Mouse (Mus musculus): ENCODE measurements around the gene Gtf3c5. TPM values are rescaled to one million over a fixed set of nuclear protein-coding genes. Genes with fewer than 3 reads are reported as not detected.
A peak's percentile ranks its signal among the peaks of the same experiment; 100 is the strongest.

The Gtf3c5 gene
- total RNA-seq, 1 experiment from 2014 or later, result 31.2 TPM

DNA sequence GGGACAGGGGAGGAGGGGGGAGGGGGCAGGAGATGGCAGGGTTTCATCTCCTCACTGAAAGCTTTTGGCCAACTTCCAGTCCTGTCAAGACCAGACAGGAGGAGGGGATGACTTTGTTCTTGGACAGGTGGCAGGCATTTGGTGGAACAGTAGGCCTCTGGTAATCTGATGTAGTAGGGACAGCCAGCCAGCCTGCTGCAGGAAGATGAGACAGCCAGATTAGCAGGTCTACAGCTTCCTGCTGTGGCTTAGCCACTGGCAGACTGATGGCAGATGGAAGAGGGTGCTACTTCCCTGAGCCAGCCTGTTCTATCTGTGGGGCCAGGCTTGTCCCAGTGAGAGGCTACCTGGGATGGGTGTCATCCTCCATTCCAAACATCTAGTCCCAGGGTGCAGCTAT, 37.6 kb downstream of the Gtf3c5 start:
- 0 out of 4 replicates have a peak, but pooled peaks of 1 of the 2 experiments have one; percentile 15 for ATAC-seq (replicated peaks in 1 of 2; ENCODE audit: insufficient read depth in 1 of 2, low FRiP score in 2 of 2, low TSS enrichment in 1 of 2, low read depth in 1 of 2, poor library complexity in 2 of 2, severe bottlenecking in 2 of 2)

GRCm38 (mm10) chr2:28543894-28544293, 39.7 kb downstream of the Gtf3c5 start:
- ATAC-seq (replicated peaks in 1 of 2; ENCODE audit: insufficient read depth in 1 of 2, low FRiP score in 2 of 2, low TSS enrichment in 1 of 2, low read depth in 1 of 2, poor library complexity in 2 of 2, severe bottlenecking in 2 of 2), result no peak

GRCm38 (mm10) chr2:28540587-28541227, 42.8 kb downstream of the Gtf3c5 start:
- no peak for ATAC-seq (replicated peaks in 1 of 2; ENCODE audit: insufficient read depth in 1 of 2, low FRiP score in 2 of 2, low TSS enrichment in 1 of 2, low read depth in 1 of 2, poor library complexity in 2 of 2, severe bottlenecking in 2 of 2)

DNA sequence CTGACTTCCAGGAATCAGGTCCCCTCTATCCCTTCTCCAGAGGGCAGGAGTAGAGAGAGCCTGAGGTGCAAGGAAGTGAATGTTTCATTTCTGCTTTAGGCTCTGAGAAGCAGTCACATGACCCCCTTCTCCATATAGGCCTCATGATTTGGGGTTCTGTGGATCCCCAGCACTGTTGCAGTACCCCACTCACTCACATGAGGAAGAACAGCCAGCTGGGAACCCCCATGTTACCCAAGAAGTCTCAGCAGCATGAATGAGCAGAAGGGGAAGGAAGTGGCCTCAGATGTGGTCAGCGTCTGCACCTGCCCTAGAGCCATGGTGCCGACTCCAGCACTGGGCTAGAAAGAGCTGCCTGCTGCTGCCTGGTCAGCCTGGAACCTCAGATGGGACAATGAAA, 43.6 kb downstream of the Gtf3c5 start:
- ATAC-seq (replicated peaks in 1 of 2; ENCODE audit: insufficient read depth in 1 of 2, low FRiP score in 2 of 2, low TSS enrichment in 1 of 2, low read depth in 1 of 2, poor library complexity in 2 of 2, severe bottlenecking in 2 of 2), result peak; percentile 93 to 96

DNA sequence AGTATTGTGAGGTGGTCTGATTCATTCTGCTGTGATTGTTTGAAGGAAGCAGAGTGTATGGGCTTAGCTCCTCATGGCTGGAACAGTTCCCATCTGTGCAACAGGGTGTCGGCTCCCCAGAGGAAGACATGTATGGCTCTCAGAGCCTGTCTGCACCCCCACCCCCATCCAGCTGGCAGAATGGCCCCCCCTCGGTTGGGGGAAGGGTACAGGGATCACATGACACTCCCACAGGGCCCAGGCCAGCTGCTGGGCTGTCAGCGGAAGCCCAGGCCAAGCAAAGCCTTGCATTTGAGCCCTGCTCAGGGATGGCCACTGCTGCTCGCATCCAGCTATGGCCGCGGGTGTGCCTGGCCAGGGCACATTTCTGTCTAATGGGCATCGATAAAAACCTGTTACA, 44.3 kb downstream of the Gtf3c5 start:
- ATAC-seq (replicated peaks in 1 of 2; ENCODE audit: insufficient read depth in 1 of 2, low FRiP score in 2 of 2, low TSS enrichment in 1 of 2, low read depth in 1 of 2, poor library complexity in 2 of 2, severe bottlenecking in 2 of 2), result no peak

DNA sequence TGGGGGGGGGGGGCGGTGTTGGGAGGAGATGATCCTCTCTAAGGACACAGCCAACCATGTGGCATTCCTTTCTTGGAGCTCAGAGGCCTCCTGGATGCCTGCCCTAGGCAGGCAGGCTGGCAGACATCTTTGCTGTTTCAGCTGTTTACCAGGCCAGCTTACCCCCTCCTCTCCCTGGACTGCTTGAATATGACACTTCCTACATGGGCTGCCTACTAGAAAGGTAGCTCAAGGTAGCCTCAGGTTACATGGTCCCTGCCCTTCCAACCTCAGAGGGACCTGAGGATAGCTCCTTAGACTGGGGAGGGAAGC, 44.8 kb downstream of the Gtf3c5 start:
- ATAC-seq (replicated peaks in 1 of 2; ENCODE audit: insufficient read depth in 1 of 2, low FRiP score in 2 of 2, low TSS enrichment in 1 of 2, low read depth in 1 of 2, poor library complexity in 2 of 2, severe bottlenecking in 2 of 2), result no peak

DNA sequence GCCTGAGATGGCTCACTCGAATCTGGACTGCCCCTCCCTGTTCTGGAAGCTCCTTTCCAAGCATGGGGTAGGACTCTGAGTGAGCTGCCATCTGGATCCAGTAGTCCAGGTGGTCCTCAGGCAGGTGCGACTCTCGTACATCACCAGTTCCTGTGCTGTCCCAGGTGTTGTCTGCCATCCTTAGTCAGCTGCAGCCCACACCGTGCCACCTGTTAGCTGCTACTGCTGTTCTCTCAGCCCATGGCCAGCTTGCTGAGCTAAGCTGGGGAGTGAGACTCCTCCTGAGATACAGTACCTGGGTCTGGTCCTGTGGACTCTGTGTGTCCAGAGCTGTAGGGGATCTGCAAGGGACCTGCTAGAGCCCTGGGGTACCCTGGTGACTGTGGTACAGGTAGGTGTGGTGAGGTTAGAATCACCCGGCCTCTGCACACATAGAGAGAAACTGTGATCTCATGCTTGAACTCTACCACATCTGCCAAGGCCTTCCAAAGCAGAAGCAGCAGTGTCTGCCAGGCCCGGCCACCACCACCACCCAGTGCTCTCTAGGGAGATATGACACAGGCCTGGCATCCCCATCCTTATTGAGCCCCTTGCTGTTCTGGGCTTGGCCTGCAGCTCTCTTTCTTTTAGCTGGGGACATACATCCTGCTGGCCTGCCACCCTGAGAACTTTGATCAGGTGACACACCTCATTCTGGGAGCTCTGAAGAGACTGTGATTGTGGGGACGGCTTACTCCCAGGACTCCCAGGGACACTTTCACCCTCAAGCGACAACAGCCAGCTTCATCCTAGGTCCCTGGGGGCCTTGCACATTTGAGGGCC, 45.3 kb downstream of the Gtf3c5 start:
- ATAC-seq (replicated peaks in 1 of 2; ENCODE audit: insufficient read depth in 1 of 2, low FRiP score in 2 of 2, low TSS enrichment in 1 of 2, low read depth in 1 of 2, poor library complexity in 2 of 2, severe bottlenecking in 2 of 2), result no peak

GRCm38 (mm10) chr2:28537634-28537920, 46.0 kb downstream of the Gtf3c5 start:
- no peak for ATAC-seq (replicated peaks in 1 of 2; ENCODE audit: insufficient read depth in 1 of 2, low FRiP score in 2 of 2, low TSS enrichment in 1 of 2, low read depth in 1 of 2, poor library complexity in 2 of 2, severe bottlenecking in 2 of 2)

DNA sequence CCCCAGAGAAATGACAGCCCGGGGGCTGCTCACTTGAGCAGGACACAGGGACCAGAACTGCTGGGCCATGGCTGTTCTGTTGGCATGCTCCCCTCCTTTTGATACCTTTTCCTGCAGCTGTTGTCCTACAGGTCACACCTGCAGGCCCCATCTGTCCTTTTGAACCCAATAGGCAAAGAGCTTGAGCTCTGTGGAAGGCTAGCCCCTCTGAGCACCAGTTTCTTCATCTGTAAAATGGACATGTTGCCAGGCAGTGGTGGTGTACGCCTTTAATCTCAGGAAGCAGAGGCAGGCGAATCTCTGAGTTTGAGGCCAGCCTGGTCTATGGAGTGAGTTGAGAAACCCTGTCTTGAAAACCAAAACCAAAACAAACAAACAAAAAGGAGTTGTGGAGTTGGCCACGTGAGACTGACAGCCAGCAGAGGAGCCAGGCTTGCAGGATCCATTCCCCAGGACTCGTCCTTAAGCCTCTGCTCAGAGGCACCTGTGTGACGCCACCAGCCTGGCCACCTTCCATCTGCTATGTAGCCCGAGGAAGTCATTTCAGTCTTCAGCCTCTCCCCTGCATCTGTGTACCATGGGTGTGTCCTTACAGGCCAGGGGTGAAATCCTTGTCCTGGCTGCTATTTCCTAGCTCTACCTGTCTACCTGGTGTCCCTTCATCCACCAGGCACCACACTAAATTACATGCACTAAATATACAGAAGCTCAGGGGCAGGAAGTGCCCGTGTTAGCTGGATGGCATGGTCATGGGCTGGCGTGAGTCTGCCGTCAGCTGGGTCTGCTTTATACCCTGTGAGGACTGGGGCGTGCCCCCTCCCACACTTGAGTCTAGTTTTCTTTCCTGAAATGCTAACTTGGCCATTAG, 46.6 kb downstream of the Gtf3c5 start:
- no peak for ATAC-seq (replicated peaks in 1 of 2; ENCODE audit: insufficient read depth in 1 of 2, low FRiP score in 2 of 2, low TSS enrichment in 1 of 2, low read depth in 1 of 2, poor library complexity in 2 of 2, severe bottlenecking in 2 of 2)

GRCm38 (mm10) chr2:28536166-28536565, 47.4 kb downstream of the Gtf3c5 start:
- no peak for ATAC-seq (replicated peaks in 1 of 2; ENCODE audit: insufficient read depth in 1 of 2, low FRiP score in 2 of 2, low TSS enrichment in 1 of 2, low read depth in 1 of 2, poor library complexity in 2 of 2, severe bottlenecking in 2 of 2)

- ATAC-seq (replicated peaks in 1 of 2; ENCODE audit: insufficient read depth in 1 of 2, low FRiP score in 2 of 2, low TSS enrichment in 1 of 2, low read depth in 1 of 2, poor library complexity in 2 of 2, severe bottlenecking in 2 of 2), result no peak
These were observed 47.9 kb downstream of the Gtf3c5 start for GRCm38 (mm10) chr2:28535650-28536049.

- ATAC-seq (replicated peaks in 1 of 2; ENCODE audit: insufficient read depth in 1 of 2, low FRiP score in 2 of 2, low TSS enrichment in 1 of 2, low read depth in 1 of 2, poor library complexity in 2 of 2, severe bottlenecking in 2 of 2), result no peak
These were observed 48.3 kb downstream of the Gtf3c5 start for GRCm38 (mm10) chr2:28535263-28535540.

DNA sequence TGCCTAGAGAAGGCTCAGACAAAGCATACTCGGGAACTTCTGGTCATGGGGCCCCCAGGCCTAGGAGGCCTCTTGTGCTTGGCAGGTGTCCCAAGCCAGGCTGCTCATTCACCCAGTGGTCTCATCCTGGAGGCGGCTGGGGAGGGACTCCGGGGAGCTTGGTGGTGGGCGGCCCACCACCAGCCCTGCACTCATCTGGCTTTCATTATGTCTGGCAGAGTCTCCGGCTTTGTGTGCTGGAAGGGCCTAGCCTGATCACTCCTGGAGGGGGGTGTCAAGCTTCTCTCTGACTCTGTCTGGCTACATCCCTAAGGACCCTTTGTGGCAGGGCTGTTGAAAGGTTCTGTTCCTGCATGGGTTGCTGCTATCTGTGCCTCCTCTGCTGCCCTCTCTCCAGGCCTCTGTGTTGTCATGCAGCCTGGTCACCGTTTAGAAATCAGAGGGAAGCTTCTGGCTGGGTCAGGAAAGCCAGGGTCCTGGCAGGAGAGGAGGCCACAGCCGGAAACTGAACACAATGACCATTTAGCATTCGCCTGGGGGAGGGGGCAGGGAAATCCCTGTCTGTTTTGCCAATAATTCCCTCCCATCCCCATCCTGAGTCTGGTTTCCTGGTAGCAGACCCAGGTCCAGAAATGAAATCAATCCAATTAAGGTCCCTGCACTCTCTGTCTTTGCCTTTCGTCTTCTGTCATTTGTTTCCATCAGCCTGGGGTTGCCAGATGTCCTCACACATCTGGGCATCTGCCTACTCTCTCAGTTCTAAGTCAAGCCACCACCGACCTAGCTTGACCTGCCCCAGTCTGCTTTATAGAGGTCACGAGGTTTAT, 48.9 kb downstream of the Gtf3c5 start:
- ATAC-seq (replicated peaks in 1 of 2; ENCODE audit: insufficient read depth in 1 of 2, low FRiP score in 2 of 2, low TSS enrichment in 1 of 2, low read depth in 1 of 2, poor library complexity in 2 of 2, severe bottlenecking in 2 of 2), result no peak

GRCm38 (mm10) chr2:28533901-28534435, 49.6 kb downstream of the Gtf3c5 start:
- ATAC-seq (replicated peaks in 1 of 2; ENCODE audit: insufficient read depth in 1 of 2, low FRiP score in 2 of 2, low TSS enrichment in 1 of 2, low read depth in 1 of 2, poor library complexity in 2 of 2, severe bottlenecking in 2 of 2), result no peak

GRCm38 (mm10) chr2:28532938-28533771, 50.4 kb downstream of the Gtf3c5 start:
- ATAC-seq (replicated peaks in 1 of 2; ENCODE audit: insufficient read depth in 1 of 2, low FRiP score in 2 of 2, low TSS enrichment in 1 of 2, low read depth in 1 of 2, poor library complexity in 2 of 2, severe bottlenecking in 2 of 2), result peak; percentile 91 to 92

DNA sequence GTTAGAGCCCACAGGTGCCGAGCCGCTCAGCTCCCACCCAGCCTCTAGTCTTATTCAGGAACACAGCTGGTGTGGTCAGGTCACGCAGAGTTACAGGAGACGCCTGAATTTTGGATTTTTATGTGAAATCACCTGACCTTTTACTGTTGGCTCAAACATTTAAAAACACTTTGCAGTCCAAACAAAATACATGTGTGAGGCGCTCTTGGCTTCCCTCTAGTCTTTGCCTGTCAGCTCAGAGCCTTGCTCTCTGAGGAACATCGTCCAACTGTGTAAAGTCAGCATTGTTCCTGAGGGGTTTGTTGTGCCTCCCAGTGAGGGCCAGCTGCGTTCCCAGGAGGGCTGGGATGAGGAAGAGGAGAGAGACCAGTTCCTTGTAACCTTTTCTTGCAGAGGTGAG, 53.2 kb downstream of the Gtf3c5 start:
- ATAC-seq (replicated peaks in 1 of 2; ENCODE audit: insufficient read depth in 1 of 2, low FRiP score in 2 of 2, low TSS enrichment in 1 of 2, low read depth in 1 of 2, poor library complexity in 2 of 2, severe bottlenecking in 2 of 2), result no peak

DNA sequence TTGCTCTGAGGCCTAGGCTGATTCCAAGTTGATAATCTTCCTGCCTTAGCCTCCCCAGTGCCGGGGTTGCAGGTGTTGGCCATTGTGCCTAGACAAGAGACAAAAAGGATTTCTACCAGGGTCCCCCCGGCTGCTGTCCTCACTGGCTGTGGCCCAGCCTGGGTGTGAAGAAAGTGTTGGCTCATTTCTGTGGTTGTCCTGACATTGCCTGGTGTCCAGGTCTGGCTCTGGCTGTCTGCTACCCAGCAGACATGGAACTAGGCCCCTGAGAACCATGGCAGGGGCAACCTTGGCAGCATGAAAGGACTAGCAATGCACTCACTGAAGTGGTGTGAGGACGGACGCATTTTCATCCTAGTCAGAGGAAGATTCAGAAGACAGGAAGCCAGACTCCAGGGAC, 53.7 kb downstream of the Gtf3c5 start:
- ATAC-seq (replicated peaks in 1 of 2; ENCODE audit: insufficient read depth in 1 of 2, low FRiP score in 2 of 2, low TSS enrichment in 1 of 2, low read depth in 1 of 2, poor library complexity in 2 of 2, severe bottlenecking in 2 of 2), result no peak

All from hematopoietic stem cell, adult 5-6 weeks (primary cell).